Mouse (Mus musculus) forebrain, embryonic 12.5 days (tissue): ENCODE results near the gene Gm20695. TPM values are rescaled to one million over a fixed set of nuclear protein-coding genes. Genes with fewer than 3 reads are reported as not detected.

ENCODE experiments used
- ATAC-seq: fragments of 200-750 bp; cut with Nextera tagmentation; 2 replicates; pipeline ENCODE4 v1.8.0; 2017; ENCODE audit warnings: moderate TSS enrichment; ENCODE audit not compliant: low FRiP score
- H3K27ac ChIP-seq: fragments of 300-500 bp; sonication (generic); 2 replicates; pipeline ENCODE4 v1.5.1; 2016; ENCODE audit warnings: mild to moderate bottlenecking
- H3K27me3 ChIP-seq: fragments of 300-500 bp; sonication (generic); 2 replicates; pipeline ENCODE4 v1.6.1; 2016; ENCODE audit warnings: mild to moderate bottlenecking
- H3K36me3 ChIP-seq: fragments of 300-500 bp; sonication (generic); replicated peaks from 2 replicates; pipeline ENCODE4 v1.6.1; 2016; ENCODE audit warnings: mild to moderate bottlenecking
- H3K4me1 ChIP-seq: fragments of 300-500 bp; sonication (generic); 2 replicates; pipeline ENCODE4 v1.6.1; 2016
- H3K4me2 ChIP-seq: fragments of 300-500 bp; sonication (generic); 2 replicates; pipeline ENCODE4 v1.6.1; 2016; ENCODE audit warnings: mild to moderate bottlenecking, moderate library complexity
- H3K4me3 ChIP-seq: fragments of 300-500 bp; sonication (generic); replicated peaks from 2 replicates; pipeline ENCODE4 v1.5.1; 2016; ENCODE audit warnings: mild to moderate bottlenecking
- H3K9ac ChIP-seq: fragments of 300-500 bp; sonication (generic); 2 replicates; pipeline ENCODE4 v1.6.1; 2016; ENCODE audit warnings: mild to moderate bottlenecking
- H3K9me3 ChIP-seq: fragments of 300-500 bp; sonication (generic); 2 replicates; pipeline ENCODE4 v1.6.1; 2016
- WGBS: fragments of 180-500 bp; shearing (Covaris S2); methylation state at CpG from one replicate; pipeline ENCODE4 v1.1.7; 2016; 5-methylcytosine and 5-hydroxymethylcytosine counted together
- microRNA-seq: library from miRNA; unstranded; fragments of <30 nt; microRNA quantifications from one replicate; pipeline ENCODE4, GENCODE M21; 2017
- polyA plus RNA-seq: library from polyadenylated mRNA; unstranded; fragments of >200 nt; fragmentation: Nextera tagmentation; extraction: Ambion mirVana; gene quantifications from 2 replicates; pipeline ENCODE4 v1.2.1, GENCODE M21; 2016

Gene Gm20695
- polyA plus RNA-seq, 1 experiment from 2014 or later: 3.9 TPM

DNA sequence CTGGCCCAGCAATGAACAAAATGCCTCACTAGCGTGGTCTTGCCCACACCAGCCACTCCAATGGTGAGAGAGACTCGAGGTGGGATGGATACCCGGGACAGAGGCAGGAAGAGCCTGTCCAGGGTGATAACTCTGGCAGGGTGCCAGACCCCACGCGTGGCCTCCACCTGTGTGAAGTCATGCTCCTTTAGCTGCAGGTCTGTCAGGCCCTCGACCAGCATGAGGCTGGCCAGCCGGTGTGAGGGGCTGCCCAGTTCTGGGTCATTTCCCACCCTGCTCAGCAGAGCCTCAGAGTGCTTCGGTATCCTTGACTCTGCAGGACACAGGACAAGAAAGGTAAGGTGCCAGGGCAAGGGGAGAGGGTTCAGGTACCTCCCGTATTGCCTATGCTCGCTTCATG lies 80.5 kb downstream of the Gm20695 start:
- 86% methylated on average over 10 of the region's 10 CpGs for WGBS
- H3K27me3 ChIP-seq: no peaks in the 10 kb centered on the region
- H3K4me1 ChIP-seq: no peaks in the 10 kb centered on the region
- no peak overlapping the region for H3K9ac ChIP-seq
- no peaks in the 10 kb centered on the region for H3K36me3 ChIP-seq
- H3K27ac ChIP-seq: no peak overlapping the region
- no peak overlapping the region for H3K4me2 ChIP-seq
- no peak overlapping the region for H3K4me3 ChIP-seq
- H3K9me3 ChIP-seq: no peaks in the 10 kb centered on the region
- no peak for ATAC-seq

DNA sequence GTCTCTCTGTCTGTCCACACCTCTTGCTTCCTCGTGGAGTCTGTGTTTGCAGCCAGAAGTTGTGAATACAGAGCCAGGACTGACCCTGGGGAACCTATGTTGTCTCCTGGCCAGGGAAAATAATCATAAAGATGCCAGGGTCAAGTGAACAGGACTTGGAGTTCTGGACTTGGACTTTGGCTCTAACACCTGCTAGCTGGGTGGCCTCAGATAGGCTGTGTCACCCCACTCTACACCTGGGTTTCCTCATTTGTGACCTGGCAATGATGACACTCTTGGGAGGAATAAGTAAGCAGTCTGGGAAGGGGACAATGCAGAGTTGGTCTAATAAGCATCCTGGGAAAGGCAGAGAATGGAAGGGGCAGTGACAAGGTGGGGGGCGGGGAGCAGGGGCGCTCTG lies 81.1 kb downstream of the Gm20695 start:
- Histone ChIP-seq H3K27me3 (no peaks in the 10 kb centered on the region), H3K36me3 (no peaks in the 10 kb centered on the region), H3K9me3 (no peaks in the 10 kb centered on the region), H3K4me1 (no peaks in the 10 kb centered on the region), H3K4me2 (no peak overlapping the region), H3K27ac (no peak overlapping the region), H3K4me3 (no peak overlapping the region), H3K9ac (no peak overlapping the region)
- no peak for ATAC-seq
- 84% methylated on average over 3 of the region's 3 CpGs for WGBS

Small RNA genes within 50 kb of the gene (microRNA-seq; reads per million reads assigned to microRNA genes)
- gene Gm23493: not detected

Other genes with a start within 250 kb of the Gm20695 start
- not detected in 2 replicates for gene Mefv, start 166.6 kb upstream of the Gm20695 start, polyA plus RNA-seq
- 52.6 and 56.5 TPM in 2 replicates for gene Zfp263, start 140.6 kb upstream of the Gm20695 start, polyA plus RNA-seq
- gene Olfr15, start 53.8 kb upstream of the Gm20695 start, polyA plus RNA-seq: 0.60 and 1.1 TPM in 2 replicates
- gene Zfp174, start 37.4 kb upstream of the Gm20695 start, polyA plus RNA-seq: 1.8 and 2.2 TPM in 2 replicates
- gene Naa60, start 12.3 kb upstream of the Gm20695 start, polyA plus RNA-seq: 60.6 and 65.2 TPM in 2 replicates
- gene Zfp597, start 87 bp upstream of the Gm20695 start, polyA plus RNA-seq: 9.7 and 12.9 TPM in 2 replicates
- gene 1700037C18Rik, start 24.0 kb downstream of the Gm20695 start, polyA plus RNA-seq: 8.2 and 9.2 TPM in 2 replicates
- 25.5 and 28.1 TPM in 2 replicates for gene Cluap1, start 24.2 kb downstream of the Gm20695 start, polyA plus RNA-seq
- 0.41 and 0.83 TPM in 2 replicates for gene Nlrc3, start 92.0 kb downstream of the Gm20695 start, polyA plus RNA-seq
- gene Slx4, start 119.1 kb downstream of the Gm20695 start, polyA plus RNA-seq: 29.5 and 31.3 TPM in 2 replicates
- gene Dnase1, start 152.3 kb downstream of the Gm20695 start, polyA plus RNA-seq: 4.2 and 6.7 TPM in 2 replicates
- gene Trap1, start 193.2 kb downstream of the Gm20695 start, polyA plus RNA-seq: 63.1 and 68.3 TPM in 2 replicates